Mouse (Mus musculus): ENCODE measurements around the gene Ptpn14. TPM values are rescaled to one million over a fixed set of nuclear protein-coding genes. Genes with fewer than 3 reads are reported as not detected.

The Ptpn14 gene
- polyA plus RNA-seq, 1 experiment from 2014 or later = 56.8 TPM

DNA sequence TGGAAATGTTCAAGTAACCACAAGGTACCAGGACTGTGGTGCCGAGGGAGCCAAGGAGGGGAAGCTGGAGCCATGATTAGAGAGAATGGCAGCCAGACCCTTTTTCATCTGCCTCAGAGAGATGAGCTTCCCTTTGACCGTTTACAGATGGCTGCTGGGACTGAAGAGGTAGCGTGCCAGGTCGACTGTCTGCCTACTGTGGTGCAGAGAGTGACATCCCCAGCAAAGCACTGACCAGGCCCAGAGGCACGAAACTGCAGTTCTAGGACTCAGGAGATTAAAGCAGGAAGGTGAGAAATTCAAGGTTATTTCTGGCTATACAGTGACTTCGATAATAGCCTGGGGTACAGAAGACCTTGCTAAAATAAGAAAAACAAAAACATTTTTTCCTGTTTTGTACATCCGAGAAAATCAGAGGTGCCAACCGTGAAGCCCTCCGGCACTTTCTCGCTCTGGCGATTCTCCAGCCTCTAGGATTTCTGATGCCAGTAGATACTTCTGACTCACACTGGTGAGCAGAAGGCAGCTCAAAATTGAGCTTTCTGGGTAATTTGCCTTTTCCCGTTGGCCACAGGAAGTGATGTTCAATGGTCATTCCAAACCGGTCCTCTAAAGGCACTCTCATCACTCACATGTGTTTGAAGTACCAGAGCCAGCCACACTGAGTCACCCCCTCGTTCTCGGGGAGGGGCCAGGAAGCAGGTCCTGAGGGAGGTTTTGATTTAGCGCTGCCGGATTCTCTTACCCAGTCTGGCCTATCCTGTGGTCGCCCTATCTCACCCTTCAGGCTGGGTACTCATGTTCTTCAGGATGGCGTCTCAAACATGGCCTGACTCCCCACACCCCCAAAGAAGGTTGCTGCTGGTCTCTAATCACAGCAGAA lies 11.9 kb upstream of the Ptpn14 start:
- POLR2A ChIA-PET = interaction anchor here (1.1 to 1.3 kb wide), 3 partner anchors 9 to 40 kb away, joined by 3 to 4 read pairs (median 3); partner anchors contain the start of gene Ptpn14
- peak; percentile 94 for ATAC-seq
- DNase-seq (ENCODE audit: low read depth, low spot score) = peak; percentile 97
- H3K27me3 ChIP-seq = no peaks in the 10 kb centered on the region
- CTCF ChIA-PET = interaction anchor here (0.6 to 1.9 kb wide), 6 partner anchors 9 to 164 kb away, joined by 3 to 5 read pairs (median 3); no protein-coding TSS in a partner anchor
- in situ Hi-C loops (cut with MboI; ENCODE audit: low pct_unique_long_range_greater_than_20kb) = no loop called here
- TF ChIP-seq CTCF (IDR thresholded peaks at IDR 0.05) = peak; percentile 4

DNA sequence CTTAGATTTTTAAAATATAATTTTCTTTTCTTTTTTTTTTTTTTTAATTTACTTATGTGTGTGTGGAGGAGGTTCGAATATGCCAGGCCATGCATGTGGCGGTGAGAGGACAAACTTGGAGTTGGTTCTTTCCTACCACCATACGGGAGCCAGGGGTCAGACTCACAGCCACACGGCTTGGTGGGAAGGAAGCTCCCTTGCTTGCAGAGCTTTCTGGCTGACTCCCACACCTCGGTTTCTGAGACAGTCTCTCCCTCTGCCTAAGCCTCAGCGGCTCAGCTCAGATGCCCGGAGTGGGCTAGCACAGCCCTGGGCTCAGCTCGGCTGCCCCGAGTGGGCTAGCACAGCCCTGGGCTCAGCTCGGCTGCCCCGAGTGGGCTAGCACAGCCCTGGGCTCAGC lies 10.5 kb upstream of the Ptpn14 start:
- DNase-seq (ENCODE audit: low read depth, low spot score) = no peak
- no peak for TF ChIP-seq CTCF (IDR thresholded peaks at IDR 0.05)
- CTCF ChIA-PET = interaction anchor here (1.5 kb wide), 1 partner anchor 9 kb away, joined by 3 read pairs; no protein-coding TSS in a partner anchor
- H3K27me3 ChIP-seq = no peaks in the 10 kb centered on the region
- POLR2A ChIA-PET = interaction anchor here (0.7 kb wide), 1 partner anchor 99 kb away, joined by 3 read pairs; no protein-coding TSS in a partner anchor
- in situ Hi-C loops (cut with MboI; ENCODE audit: low pct_unique_long_range_greater_than_20kb) = no loop called here
- ATAC-seq = no peak

DNA sequence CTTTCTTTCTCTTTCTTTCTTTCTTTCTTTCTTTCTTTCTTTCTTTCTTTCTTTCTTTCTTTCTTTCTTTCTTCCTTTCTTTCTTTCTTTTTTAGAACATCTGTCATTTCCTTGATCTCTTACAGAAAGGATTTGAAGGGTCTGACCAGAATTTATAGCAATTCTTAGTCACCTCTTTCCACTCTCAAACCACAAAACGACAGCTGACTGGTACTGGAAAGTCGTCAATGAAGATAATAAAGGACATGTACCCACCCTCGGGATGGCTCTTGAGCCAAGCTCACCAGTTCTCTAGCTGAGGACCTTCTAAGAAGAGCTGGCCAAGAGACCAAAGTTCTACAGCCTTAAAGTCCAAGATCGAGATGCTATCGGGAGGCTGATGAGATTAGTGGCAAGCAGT lies 9.5 kb upstream of the Ptpn14 start:
- ChIA-PET POLR2A (interaction anchor here (0.6 kb wide), 1 partner anchor 8 kb away, joined by 3 read pairs; no protein-coding TSS in a partner anchor), CTCF (interaction anchor here (0.7 to 1.5 kb wide), 2 partner anchors 8 to 58 kb away, joined by 3 read pairs; no protein-coding TSS in a partner anchor)
- in situ Hi-C loops (cut with MboI; ENCODE audit: low pct_unique_long_range_greater_than_20kb) = no loop called here
- no peak for ATAC-seq
- TF ChIP-seq CTCF (IDR thresholded peaks at IDR 0.05) = no peak
- H3K27me3 ChIP-seq = no peaks in the 10 kb centered on the region
- no peak for DNase-seq (ENCODE audit: low read depth, low spot score)

DNA sequence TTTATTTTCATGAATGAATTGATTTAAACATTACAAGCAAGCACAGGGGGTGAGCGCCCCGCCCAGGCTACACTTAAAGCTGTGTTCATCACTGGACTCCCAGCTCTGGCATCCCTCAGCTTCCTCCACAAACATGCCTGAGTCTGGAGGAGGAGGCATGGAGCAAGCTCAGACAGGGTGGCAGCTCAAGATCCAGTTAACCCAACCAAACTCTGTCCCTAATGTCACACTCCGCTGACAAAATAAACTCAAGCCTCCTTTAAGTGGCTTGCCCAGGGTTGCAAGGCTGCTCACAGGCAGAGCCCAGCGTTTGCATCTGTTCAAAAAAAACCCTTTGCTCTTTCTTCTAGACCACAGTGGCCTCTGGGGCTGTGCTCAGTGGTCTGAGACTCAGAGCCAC lies 1.9 kb upstream of the Ptpn14 start:
- POLR2A ChIA-PET = interaction anchor here (0.5 to 0.7 kb wide), 2 partner anchors 7 to 1566 kb away, joined by 3 to 5 read pairs; no protein-coding TSS in a partner anchor
- in situ Hi-C loops (cut with MboI; ENCODE audit: low pct_unique_long_range_greater_than_20kb) = loop anchor here (5.0 kb wide), 1 partner anchor 61 kb away; no protein-coding TSS in a partner anchor
- no peak for TF ChIP-seq CTCF (IDR thresholded peaks at IDR 0.05)
- CTCF ChIA-PET = interaction anchor here (1.1 to 2.0 kb wide), 2 partner anchors 8 to 23 kb away, joined by 3 to 10 read pairs; no protein-coding TSS in a partner anchor
- DNase-seq (ENCODE audit: low read depth, low spot score) = no peak
- no peaks in the 10 kb centered on the region for H3K27me3 ChIP-seq
- ATAC-seq = no peak

DNA sequence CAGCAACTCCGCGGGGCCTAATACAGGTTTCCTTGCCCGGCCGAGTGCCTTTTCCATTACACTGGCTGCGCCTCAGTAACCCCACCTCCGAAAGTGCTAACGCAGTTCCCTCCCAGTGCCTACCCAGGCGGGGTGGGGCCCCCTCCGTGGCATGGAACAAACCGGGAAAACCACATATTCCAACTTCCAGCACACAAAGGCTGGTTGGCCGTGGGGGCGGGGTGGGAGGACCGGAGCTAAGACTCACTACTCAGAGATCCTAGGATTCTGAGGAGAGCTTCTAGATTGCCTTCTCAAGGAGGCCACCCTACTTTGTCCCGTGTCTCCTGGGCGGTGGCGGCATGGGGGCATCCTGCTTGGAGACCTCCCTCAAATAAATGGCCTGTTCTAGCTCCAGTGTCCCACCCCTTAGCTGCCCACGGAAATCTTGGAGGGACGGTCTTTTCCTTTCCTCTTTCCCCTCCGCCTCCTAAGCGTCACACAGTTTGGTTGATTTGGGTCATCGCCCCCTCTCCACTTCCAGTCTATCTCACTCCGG lies 653 bp upstream of the Ptpn14 start:
- no peak for TF ChIP-seq CTCF (IDR thresholded peaks at IDR 0.05)
- ChIA-PET CTCF (interaction anchor here (0.9 to 2.0 kb wide), 4 partner anchors 24 to 63 kb away, joined by 3 to 10 read pairs (median 4); no protein-coding TSS in a partner anchor), POLR2A (interaction anchor here (0.8 to 1.5 kb wide), 3 partner anchors 30 to 194 kb away, joined by 3 to 6 read pairs (median 4); partner anchors contain the start of gene Smyd2)
- ATAC-seq = peak; percentile 45
- H3K27me3 ChIP-seq = no peaks in the 10 kb centered on the region
- no peak for DNase-seq (ENCODE audit: low read depth, low spot score)
- in situ Hi-C loops (cut with MboI; ENCODE audit: low pct_unique_long_range_greater_than_20kb) = loop anchor here (5.0 kb wide), 1 partner anchor 60 kb away; no protein-coding TSS in a partner anchor

DNA sequence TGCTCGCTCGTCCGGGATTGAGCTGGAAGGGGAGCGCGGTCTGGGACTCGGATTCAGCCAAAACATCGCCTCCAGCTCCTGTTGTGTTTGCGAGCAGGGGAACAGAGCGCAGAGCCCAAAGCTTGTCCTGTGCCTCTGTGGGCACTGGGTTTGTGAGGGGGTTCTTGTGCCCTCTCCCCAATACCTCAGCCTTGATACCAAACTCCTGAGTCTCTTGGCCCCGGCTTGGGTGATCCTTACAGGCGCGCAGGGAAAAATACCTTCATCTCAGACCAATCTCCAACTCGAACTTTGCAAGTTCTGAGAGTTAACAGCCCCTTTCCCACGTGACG lies 682 bp downstream of the Ptpn14 start:
- no peaks in the 10 kb centered on the region for H3K27me3 ChIP-seq
- TF ChIP-seq CTCF (IDR thresholded peaks at IDR 0.05) = no peak
- no peak for DNase-seq (ENCODE audit: low read depth, low spot score)
- no peak for ATAC-seq
- in situ Hi-C loops (cut with MboI; ENCODE audit: low pct_unique_long_range_greater_than_20kb) = loop anchor here (5.0 kb wide), 1 partner anchor 59 kb away; no protein-coding TSS in a partner anchor
- POLR2A ChIA-PET = interaction anchor here (0.6 to 2.3 kb wide), 7 partner anchors 13 to 140 kb away, joined by 3 to 7 read pairs (median 4); no protein-coding TSS in a partner anchor
- CTCF ChIA-PET = interaction anchor here (0.7 to 1.3 kb wide), 3 partner anchors 21 to 136 kb away, joined by 3 to 4 read pairs (median 3); no protein-coding TSS in a partner anchor

DNA sequence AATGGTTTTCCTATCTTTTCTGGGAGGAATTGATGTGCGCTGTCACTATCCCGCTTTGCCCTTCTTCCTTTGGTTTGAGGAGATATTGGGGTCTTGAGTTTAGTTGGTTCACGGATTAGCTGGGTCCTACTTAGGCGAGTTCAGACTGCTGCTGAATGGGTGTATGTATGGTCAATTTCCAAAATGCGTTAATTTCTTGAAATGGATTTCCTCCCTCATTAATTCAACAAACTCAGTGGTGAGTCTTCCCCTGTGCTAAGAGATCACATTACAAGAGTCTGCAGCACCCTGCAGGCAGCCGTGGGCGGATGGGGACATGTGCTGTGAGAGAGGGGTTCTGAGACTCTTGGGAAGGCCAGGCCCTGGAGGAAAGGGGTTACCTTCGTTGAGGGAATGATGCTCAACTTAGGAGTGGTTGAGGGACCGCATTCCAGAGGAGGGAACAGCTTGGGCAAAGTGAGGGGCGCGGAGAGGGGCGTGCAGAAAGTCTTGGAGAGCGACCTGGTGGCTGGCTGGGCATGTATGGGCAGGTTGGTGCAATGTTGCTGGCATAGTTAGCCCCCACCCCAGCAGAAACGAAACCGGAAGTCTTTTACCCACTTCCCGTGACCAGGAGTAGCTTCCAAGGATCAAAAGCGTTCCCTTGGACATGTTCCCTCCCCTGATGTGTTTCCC lies 1.2 kb downstream of the Ptpn14 start:
- TF ChIP-seq CTCF (IDR thresholded peaks at IDR 0.05) = no peak
- in situ Hi-C loops (cut with MboI; ENCODE audit: low pct_unique_long_range_greater_than_20kb) = loop anchor here (5.0 kb wide), 1 partner anchor 58 kb away; no protein-coding TSS in a partner anchor
- H3K27me3 ChIP-seq = no peaks in the 10 kb centered on the region
- ChIA-PET POLR2A (interaction anchor here (1.2 to 2.3 kb wide), 6 partner anchors 13 to 63 kb away, joined by 3 to 7 read pairs (median 4); no protein-coding TSS in a partner anchor), CTCF (interaction anchor here (0.7 to 1.5 kb wide), 5 partner anchors 20 to 135 kb away, joined by 3 to 4 read pairs (median 4); no protein-coding TSS in a partner anchor)
- no peak for DNase-seq (ENCODE audit: low read depth, low spot score)
- no peak for ATAC-seq

DNA sequence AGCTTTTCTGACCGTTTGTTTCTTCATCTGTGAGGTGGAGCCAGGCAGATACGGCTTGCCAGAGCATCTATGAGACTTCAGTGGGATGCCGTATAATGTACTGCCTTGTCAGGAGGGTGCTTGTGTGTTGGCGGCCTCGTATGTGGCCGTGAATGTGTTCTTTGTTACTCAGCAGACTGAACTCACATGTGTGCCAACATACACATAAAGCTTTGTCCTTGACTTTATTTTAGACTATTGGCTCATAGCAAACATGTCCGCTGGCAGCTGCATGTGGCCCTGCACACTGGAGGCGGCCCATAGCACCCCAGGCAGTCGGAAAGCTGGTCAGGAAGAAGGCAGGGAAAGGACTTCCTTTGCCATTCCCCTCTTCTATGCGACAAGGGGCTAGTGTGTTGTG lies 3.6 kb downstream of the Ptpn14 start:
- TF ChIP-seq CTCF (IDR thresholded peaks at IDR 0.05) = no peak
- CTCF ChIA-PET = interaction anchor here (1.1 to 2.8 kb wide), 3 partner anchors 12 to 61 kb away, joined by 3 to 21 read pairs (median 5); no protein-coding TSS in a partner anchor
- ATAC-seq = no peak

DNA sequence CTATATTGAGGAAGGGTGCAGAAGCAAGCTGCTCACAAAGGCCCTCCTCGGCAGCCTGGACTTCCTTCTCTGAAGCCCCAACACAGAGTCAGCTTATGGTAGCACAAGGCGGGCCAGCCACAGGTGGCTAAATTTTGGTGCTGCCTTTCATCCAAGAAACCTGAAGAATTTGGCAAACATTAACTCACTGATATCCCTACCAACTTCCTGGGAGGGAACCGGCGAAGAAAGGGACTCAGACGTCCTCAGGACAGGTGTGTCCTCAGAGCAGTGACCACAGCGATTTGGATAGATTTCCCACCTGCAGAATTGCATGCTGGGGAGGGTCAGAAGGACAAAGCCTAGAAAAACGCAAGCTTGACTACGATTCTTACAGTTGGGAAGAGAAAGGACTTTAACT lies 4.1 kb downstream of the Ptpn14 start:
- no peak for DNase-seq (ENCODE audit: low read depth, low spot score)
- in situ Hi-C loops (cut with MboI; ENCODE audit: low pct_unique_long_range_greater_than_20kb) = no loop called here
- H3K27me3 ChIP-seq = no peaks in the 10 kb centered on the region
- CTCF ChIA-PET = interaction anchor here (1.7 to 2.8 kb wide), 2 partner anchors 11 to 29 kb away, joined by 5 to 21 read pairs; no protein-coding TSS in a partner anchor
- no peak for TF ChIP-seq CTCF (IDR thresholded peaks at IDR 0.05)
- POLR2A ChIA-PET = interaction anchor here (0.6 to 2.2 kb wide), 4 partner anchors 9 to 40 kb away, joined by 3 to 15 read pairs (median 6); no protein-coding TSS in a partner anchor
- ATAC-seq = no peak

More for the DNA sequence above, 3.6 kb downstream of the Ptpn14 start:
- DNase-seq (ENCODE audit: low read depth, low spot score) = no peak
- POLR2A ChIA-PET = interaction anchor here (2.0 to 2.2 kb wide), 2 partner anchors 9 to 30 kb away, joined by 8 to 15 read pairs; no protein-coding TSS in a partner anchor
- in situ Hi-C loops (cut with MboI; ENCODE audit: low pct_unique_long_range_greater_than_20kb) = no loop called here
- H3K27me3 ChIP-seq = no peaks in the 10 kb centered on the region

Data from Patski (cell line).